Mouse (Mus musculus) cerebellum, postnatal 10 days (tissue): Measurements from ENCODE around the gene Lekr1.

ENCODE experiments used
- DNase-seq, 2 experiments: peaks; one replicate each; pipeline ENCODE4 v3.0.0; 2021; ENCODE audit warnings: mixed read lengths in 2 of 2

Gene Lekr1

DNA sequence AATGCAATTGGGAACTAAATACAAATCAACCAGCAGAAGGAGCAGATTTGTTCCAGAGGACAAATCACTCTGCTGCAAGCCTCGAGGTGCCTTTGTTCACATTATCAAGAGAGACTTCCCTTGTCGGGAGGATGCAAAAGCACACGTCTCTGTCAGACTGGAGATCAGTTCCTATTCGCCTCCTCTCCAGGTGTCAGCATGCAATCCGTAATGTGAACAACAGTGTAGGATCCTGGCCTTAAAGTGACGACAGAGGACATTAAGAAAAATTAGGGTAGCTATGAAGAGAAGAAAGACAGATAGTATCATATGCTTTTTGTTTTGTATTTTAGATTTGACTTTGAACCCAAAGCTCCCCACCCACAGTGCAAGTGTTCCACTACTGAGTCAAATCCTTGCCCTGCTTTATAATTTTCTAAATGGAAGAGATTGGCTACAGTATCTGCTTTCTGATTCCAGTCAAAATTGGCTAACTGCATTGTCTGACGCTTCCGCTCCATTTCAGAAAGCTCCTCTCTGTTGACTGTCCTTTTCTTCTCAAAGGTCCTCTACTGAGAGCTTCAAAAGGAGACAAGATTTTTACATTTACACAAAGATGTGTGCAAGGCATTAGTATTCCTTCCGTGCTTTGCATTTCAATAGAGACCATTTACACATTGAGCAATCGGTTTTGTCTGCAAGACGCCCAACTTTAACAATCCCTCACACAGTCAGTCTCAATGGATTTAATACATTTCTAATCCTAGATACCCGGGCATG lies 8.9 kb upstream of the Lekr1 start:
- no peak for DNase-seq

DNA sequence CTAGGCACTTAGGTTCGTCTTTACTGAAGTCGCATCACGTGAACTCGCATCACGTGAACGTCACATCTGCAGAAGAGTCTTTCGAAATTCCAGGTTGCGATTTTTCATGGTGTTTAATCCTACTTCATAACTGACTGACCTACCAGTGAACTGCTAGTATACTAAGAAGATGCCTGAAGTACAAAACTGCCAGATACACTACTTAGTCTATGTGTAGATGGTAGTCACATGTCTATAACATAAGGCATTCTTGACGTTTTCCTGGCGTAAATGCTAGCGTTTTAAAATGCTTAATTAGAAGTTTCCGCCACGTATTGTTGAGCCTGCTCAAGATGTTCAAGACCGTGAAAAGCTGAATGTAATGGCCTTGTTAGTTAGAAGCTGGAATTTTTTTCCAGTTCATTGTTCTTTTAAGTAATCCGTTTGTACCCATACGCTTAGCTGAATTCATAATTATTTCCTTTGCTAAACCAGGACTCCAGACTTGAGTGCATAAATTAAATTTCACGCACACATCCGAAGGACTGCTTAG lies 7.9 kb upstream of the Lekr1 start:
- no peak for DNase-seq

- DNase-seq, result peak; percentile 72
These were observed 7.1 kb upstream of the Lekr1 start for GRCm38 (mm10) chr3:65658721-65659619.

DNA sequence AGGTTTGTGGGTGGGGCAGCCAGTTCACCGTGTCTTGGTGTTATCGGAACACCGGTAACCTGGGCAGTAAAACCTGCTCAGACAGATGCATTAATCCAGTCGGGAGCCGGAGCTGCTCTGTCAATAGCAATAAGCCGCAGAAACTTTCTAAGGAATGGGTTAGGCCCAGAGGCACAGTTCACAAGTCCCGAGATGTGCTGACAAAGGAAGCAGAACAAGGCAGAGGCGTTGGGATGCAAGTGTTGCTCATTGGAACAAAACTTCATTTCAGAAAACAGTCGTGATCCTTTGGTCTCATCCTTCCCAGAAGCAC lies 6.5 kb upstream of the Lekr1 start:
- no peak for DNase-seq

- no peak for DNase-seq
These were observed 5.7 kb upstream of the Lekr1 start for GRCm38 (mm10) chr3:65660336-65660735.

DNA sequence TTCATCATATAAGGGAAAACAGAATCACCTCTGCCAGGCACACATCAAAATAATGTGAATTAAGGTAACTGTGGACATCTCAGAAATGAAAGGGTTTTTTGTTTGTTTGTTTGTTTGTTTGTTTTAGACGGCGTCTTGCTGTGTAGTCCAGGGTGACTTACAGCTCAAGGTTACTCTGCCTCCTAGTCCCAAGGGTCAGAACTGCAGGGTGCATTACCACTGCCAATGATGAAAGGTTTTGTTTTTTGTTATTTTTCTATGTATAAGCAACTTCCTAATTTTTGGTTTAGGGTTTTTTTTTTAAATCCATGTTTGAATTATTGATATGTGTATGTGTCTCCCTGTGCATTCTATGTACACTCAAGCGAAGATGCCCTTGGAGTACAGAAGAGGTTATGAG lies 4.3 kb upstream of the Lekr1 start:
- DNase-seq, result no peak

DNA sequence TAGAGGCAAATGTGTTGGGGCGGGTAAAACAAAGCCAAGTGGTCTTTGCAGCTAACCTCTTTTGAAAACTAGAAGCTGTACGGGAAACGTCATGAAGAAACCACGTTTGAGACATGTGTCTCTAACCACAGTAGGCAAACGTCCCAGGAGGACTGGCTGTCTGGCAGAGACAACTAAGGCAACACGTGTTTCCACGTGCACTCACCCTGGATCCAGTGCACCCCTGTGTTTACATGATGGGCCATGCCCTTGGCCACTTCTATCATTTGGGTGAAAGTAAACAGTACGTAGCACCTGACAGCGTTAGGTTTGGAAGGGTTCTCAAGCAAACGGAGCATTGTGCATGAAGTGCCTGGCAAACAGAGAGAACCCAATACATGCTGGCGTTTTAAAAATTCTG lies 2.9 kb upstream of the Lekr1 start:
- DNase-seq, result peak in 1 of 2 experiments; percentile 22

GRCm38 (mm10) chr3:65670216-65670615 lies 4.2 kb downstream of the Lekr1 start:
- peak; percentile 62 to 75 for DNase-seq

DNA sequence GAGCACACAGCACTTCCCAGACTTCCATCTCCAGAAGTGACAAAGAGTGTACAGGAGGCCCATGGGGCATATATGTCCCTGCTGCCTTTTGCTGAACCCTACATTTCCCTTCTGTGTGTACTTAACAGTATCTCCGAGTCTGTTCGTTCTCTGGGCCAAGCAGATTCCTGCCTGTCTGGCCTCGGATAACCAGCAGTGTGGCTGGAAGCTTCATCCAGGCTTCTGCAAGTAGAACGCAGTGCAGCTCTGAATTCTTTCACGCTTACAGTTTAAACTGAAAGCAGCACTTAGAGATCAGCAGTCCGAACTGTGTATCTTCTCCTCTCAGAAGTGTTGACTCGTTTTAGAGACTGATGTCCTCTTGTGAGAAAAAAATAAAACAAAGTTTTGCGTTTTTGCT lies 7.7 kb downstream of the Lekr1 start:
- DNase-seq, result no peak

GRCm38 (mm10) chr3:65680612-65681011 lies 14.6 kb downstream of the Lekr1 start:
- DNase-seq, result no peak

- no peak for DNase-seq
These were observed 23.7 kb downstream of the Lekr1 start for GRCm38 (mm10) chr3:65689705-65690104.

DNA sequence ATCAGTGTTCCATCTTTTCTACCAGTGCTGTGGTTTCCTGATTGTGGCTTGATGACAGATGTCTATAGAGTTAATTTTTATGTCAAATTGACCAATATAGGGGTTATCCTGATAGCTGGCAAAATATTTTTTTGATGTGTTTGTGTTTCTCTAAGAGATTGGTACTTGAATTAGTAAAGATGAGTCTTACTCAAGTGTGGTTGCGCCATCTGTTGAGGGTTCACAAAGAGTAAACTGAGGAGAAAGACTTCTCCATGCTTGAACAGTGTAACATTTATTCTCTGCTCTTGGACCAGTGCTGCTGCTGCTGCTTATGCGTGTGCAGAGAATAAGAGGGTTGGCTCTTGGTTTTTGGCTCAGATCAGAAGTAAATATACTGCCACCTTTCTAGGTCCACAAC lies 24.8 kb downstream of the Lekr1 start:
- no peak for DNase-seq

- DNase-seq, result peak; percentile 19 to 36
These were observed 33.7 kb downstream of the Lekr1 start for GRCm38 (mm10) chr3:65699704-65700103.

DNA sequence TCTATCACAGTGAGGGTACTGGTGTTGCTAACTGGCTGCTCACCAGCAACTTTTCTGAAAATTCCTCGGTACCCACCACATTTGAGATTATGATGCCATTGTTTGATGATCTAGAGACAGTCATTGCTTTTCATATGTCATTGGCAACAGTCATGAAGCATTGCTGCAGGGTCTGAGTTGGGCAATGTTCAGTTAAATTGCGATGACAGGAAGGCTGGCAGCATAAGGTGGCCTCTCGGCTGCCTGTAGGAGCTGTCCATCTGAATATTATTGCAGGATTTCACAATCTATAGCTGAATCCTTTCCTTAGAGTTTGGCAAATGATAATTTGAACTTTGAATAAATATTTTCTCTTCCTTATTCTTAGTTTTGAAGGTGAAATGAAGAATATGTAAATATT lies 48.3 kb downstream of the Lekr1 start:
- no peak for DNase-seq

DNA sequence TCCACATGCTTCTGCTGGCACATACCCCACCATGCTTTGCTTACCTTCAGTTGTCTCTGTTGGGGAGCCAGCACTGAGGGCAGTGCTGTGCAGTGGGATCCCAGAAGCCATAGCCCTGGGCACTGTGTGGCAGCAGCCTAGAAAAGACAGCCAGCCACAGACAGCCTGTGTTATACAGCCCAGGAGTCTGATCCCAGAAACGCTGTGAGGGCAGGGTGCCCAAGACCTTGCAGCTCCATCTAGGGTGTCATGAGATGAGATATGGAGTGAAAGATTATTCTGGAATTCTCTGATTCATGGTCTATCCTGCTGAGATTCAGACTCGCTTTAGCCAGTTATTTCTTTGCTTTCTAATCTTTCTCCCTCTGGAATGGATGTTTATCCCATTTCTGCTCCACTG lies 51.4 kb downstream of the Lekr1 start:
- peak; percentile 10 to 17 for DNase-seq

DNA sequence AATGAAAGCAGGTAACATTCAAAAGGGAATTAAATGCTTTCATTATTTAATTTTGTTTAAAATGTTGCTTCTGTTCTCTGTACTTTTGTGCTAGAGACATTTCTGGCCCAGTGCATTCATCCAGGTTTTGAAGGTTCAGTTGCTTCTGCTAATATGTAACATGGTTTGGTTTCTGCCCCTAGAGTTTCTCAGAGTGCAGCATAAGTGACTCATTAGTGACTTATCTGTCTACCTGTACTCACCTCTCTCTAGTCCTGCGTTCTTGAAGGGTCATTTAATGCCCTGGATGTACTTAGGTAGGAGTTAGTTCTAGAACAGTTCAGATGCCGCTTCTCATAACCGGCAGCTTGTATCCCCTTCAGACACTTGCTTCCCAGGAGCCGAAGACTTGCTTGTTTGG lies 56.9 kb downstream of the Lekr1 start:
- DNase-seq, result no peak

DNA sequence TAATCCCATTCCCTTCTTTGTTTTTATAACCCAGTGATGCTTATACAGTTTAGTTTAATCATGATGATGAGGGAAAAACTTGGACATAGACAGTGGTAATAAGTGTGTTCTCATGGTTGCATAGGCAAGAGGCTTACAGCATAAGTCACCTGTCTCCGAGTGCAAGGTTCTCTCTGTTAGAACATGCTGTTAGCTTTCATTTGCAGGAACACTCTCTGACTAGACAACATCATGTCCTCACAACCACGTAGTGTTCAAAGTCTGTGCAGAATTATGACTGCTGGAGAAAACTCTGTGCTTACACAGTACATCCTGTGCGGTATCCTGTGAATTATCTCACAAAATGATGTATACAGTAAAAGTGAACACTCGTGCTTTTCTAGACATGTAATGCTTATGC lies 57.6 kb downstream of the Lekr1 start:
- no peak for DNase-seq

DNA sequence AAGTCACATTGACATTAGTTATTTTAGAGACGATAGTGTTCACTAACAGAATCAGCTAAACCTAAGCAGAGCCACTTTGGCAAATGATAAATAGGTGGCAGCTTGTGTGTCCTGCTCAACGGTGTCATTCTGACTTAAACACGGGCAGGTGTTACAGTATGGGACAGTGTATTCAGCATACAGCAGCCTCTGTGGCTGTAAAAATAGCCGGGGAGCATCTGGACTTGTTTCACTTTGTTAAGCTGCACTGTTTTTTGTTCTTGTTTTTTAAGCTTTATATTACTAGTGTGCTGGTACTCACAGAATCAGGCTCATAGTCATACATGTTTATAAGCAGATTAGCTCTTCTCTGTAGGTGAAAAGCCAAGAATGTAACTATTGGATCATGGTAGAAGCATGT lies 71.8 kb downstream of the Lekr1 start:
- DNase-seq, result no peak

DNA sequence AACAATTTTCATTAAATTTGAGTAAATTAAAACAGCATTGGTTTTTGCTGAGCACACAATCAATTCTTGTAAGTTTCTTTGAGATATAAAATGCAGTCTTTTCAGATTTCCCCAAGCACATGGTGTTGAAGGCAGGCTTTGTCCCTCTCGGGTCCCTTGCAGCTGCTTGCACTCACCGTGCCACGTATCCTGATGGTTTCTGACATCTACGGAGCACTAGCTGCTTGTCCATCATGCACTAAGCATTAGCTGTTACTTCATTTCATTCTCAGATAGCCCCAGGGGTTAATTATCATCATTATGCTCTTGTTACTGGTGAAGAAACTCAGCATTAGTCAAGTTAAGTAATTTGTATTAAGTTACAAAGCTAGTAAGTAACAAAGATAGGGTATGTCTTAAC lies 78.9 kb downstream of the Lekr1 start:
- DNase-seq, result no peak

DNA sequence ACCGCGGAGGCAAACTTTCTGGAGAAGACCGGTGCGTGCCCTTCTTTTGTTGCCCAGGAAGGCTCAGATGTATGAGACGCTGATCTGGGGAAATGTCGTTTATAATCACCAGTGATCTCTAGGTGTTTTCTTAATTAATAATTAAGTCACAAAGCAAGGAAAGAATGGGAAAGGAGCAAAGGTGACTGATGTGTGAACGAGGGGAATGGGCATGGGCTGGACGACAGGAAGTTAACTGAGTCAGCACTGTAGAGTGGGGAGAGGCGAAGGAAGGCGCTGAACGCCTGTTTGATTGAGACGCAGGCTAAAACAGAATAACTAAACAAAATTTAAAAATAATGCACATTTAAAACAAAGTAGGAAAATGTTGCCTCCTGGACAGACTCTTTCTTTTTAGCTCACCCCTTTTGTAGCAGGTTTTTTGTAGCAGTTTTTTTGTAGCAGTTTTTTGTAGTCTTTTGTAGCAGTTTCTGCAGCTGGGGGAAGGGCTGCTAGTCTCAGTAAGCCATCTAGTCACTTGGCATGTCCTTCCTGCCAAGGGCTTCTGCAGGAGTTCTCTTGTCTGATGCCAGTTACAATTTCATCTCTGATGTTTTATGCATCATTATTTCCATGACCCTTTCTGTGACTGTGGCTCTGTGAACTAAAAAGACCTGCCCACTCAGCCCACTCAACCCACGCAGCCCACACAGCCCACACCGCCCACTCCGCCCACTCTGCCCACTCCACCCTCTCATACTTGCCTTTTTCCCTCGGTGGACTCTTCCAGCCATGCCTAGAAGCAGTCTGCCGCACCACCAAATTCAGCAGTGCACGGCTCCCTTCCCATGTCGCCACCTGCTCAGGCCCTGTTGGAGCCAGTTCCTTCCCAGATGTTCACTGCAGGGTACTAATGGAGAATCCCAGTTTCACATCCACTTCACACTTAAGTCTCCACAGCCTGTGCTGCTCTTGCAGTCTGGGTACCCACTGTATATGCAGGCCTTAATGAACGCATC lies 98.8 kb downstream of the Lekr1 start:
- DNase-seq, result peak; percentile 73 to 81

DNA sequence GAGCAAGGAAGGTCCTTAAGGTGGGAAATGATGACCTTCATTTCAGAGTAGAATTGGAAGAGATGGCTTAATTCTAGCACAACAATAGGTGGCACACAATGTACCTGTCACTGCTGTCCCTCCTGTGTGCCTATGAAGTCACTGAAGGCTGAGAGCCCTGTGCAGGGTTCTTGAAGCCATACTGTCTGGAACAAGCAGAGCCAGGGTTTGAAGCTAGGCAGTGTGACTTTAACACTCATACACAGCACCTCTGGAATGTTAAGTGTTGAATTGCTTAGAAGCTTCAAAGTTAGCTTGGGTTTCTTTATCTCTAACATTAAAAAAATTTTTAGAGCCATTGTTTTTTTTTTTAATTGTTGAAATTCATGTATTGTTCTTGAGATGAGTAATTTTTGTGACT lies 100.4 kb downstream of the Lekr1 start:
- DNase-seq, result no peak

GRCm38 (mm10) chr3:65767202-65767862 lies 101.3 kb downstream of the Lekr1 start:
- DNase-seq, result no peak
